Mouse (Mus musculus): ENCODE measurements around the gene Dnah9.

The Dnah9 gene

DNA sequence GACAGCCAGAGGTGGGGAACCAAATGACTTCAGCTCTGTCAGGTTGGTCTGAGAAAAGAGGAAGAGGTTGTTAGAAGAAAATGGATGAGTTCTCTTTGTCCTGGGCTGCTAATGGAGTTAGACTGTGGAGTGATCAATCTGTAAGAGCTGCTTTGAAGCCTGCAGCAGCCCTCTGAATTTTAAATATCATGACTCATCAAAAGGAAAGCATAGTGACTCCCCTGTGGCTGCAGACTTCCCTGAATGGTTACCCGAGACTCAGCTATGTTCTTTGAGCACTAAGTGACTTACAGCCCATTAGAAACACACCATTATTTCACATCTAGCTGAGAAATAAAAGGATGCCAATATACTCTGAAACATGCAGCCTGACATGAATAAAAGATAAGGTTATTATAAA lies 240.4 kb downstream of the Dnah9 start:
- no peak for DNase-seq (ENCODE audit: low spot score)

DNA sequence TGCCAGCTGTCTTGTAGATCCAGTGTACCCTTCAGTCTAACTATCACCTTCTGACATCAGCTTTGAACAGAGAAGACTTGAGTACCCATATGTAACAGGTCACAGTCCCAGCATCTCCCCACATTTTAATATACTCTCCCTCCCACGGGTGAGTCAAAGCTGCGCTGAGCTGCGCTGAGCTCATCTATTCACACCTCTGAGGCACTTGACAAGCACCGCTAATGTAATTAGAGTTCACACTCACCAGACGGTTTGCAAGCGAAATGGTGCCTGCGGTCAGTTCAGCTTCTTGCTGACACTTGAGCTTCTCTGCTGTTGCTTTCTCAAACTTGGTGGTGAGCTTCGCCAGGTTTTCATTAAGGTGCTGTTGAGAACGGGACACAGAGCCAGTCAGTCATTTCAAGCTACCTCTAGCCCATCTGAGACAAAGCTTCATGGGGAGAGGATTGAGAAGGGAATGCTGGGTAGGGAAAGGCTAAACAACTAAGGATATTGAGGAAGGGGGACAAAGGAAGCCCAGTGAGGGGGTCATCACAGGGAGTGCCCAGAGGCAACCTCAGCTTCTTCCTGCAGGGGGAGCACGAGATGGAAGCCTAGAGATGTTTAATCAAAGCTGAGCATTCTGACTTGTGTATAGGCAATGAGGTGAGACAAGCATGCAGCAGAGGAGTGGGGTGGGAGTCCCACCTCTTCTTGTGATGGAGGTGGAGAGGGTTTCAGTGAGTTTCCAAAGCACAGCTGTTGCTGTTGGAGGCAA lies 249.7 kb downstream of the Dnah9 start:
- DNase-seq (ENCODE audit: low spot score): no peak

DNA sequence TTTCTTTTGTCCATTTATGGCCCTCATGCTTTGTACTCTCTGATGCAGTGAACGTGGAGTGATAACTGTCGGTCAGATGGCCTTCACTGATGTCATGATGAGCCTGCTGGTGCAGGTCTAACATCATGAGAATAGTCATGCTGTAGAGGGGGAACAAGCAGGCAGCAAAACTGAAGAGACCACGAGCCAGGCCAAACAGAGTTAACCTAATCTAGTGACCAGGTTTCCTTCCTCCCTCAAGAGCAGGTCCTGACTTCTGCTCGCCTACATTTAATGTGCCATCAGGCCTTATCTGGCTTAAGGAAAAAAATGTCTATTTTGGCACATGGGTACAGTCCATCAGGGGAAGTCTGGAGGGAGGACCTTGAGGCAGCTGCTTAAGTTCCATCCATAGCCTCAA lies 259.2 kb downstream of the Dnah9 start:
- DNase-seq (ENCODE audit: low spot score): no peak

DNA sequence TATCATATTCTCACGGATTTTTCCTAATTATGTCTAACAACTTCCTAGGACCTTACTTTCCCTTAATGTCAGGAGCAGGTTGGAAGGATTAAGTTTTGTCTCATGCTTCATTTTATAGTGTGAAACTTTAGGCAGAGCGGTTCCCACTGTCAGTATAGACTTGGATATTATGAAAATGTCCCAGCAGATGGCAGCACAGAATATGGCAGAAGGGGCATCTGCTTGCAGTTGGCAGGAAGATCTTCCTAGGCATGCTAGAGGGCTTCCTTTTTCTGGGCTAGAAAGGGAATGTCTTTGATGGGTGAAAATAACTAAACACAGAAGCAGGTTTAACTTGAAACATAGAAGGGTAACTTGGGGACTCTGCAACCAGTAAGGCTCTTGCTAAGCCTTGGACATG lies 262.9 kb downstream of the Dnah9 start:
- DNase-seq (ENCODE audit: low spot score): no peak

DNA sequence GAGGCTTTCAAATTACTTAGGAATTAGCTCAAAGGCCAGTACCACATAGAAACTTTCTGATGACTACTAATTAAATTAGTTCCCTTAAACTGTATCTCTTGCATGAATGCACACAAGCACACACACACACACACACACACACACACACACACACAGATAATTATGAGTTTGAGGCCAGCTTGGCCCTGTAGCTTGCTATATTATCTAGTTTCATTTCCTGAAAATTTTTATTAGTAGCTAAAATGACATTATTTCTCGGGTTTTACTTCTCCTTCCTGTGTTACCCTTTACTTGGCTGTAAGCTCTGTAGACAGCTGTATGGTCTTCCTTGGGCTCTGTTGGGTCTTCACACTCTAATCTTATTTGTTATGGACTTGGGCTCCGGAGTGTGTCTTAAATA lies 264.4 kb downstream of the Dnah9 start:
- DNase-seq (ENCODE audit: low spot score): no peak

DNA sequence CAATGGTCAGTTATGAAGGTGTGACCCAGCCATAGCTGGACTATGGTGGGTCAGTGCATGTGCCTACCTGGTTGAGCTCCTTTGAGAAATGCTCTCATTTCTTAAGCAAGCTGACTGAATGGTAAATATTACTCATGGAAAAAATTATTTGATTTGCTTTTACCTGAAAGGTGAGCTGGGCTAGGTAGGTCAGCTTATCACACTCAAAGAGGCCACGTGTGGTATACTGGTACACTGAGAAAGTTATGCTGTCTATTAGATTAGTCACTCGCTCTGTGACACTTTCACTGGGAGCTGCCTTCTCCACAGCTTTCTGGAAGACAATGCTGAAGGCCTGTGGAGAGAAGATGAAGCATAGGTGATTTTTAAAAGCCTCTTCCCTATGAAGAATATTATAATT lies 286.9 kb downstream of the Dnah9 start:
- no peak for DNase-seq (ENCODE audit: low spot score)

DNA sequence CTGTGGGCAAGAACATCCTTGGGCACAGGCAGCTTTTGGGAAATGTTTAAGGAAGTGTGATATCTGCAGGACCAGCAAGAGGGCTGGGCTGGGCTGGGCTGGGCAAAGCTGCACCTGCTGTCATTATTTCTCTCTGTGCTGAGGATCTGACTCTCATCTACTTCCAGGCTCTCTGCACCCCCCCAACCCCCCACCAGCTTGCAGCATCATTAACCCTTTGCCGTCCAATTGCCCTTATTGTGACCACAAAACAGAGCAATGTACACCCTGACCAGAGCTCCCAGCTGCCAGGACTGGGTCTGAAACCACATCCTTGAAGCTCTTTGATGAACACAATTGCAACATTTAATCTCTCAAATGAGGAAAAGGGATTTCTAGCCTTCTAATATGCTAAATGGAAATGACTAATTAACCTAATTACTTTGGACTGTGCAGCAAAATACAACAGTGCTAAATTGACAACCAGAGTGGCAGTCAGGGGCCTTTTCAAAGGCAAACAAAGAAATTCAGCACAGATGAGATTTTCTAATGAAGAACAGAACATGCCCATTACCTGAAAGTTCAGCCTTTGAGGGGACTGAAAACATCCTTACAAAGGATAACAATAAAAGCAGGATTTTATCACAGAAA lies 291.1 kb downstream of the Dnah9 start:
- DNase-seq (ENCODE audit: low spot score): no peak

DNA sequence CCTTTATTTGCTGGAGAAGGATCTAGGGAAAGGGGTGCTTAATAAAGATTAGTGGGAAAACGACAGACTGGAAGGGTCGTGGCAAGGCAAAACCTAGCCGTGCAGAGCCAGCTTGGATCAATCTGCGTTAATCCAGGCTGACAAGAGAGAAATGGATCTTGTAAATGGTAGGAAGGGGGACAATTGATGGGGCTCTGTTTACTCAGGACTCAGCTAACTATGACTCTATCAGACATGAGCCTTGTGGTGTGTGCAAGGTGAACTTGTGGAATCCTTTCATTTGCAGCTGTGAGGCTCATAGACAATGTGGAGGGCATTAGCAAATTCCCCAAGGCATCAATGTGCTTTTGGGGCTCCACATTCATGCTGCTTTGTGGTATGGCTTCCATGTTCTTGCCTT lies 306.9 kb downstream of the Dnah9 start:
- no peak for DNase-seq (ENCODE audit: low spot score)

DNA sequence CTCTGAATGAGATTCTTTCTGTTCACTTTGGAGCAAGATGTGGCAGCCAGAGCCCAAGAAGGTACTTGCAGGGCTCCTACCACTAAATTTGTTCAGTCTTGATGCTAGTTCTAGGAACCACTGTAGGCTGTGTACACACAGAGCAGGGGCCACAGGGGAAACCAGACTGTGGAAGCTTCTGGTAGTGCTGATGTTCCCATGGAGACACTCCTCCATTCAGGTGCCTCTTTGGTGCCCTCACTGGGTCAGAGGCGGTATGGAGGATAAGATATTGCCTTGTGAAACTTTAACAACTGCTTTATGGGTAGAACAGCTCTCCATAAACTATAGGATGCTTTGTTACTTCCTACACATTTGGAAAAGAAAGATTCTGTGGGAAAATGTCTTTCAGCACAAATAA lies 316.3 kb downstream of the Dnah9 start:
- no peak for DNase-seq (ENCODE audit: low spot score)

DNA sequence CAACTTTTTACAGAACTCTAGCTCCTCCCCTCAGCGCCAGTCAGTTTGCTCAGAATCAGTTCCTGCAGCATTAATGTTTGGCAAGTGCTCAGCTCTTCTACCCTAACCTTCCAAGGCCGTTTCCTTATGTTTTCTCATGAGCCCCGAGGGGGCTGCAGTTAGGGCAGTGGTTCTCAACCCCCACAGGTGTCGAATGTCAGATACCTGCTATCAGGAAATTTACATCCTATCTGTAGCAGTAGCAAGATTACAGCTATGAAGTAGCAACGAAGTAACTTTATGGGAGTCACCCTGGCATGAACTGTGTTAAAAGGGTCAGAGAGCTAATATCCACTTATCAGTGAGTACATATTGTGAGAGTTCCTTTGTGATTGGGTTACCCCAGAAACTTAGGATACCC lies 321.9 kb downstream of the Dnah9 start:
- no peak for DNase-seq (ENCODE audit: low spot score)

DNA sequence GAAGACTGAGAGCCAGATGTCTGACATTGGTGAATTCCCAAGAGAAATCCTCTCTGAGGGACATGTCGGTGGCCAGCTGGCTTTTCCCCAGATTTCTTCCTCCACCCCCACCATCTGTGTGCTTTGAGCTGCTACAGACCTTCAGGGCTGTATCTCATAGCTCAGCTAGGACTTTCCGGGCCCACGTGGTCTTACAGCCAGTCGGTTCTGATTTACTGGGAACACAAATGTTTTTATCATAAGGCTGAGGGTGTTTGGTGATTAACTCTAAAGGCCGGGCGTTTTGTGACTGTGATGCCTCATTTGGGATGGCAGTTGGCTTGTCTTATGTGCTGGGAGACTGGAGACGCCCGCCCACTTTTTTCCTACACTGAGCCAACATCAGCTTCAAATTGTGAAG lies 329.4 kb downstream of the Dnah9 start:
- DNase-seq (ENCODE audit: low spot score): no peak

DNA sequence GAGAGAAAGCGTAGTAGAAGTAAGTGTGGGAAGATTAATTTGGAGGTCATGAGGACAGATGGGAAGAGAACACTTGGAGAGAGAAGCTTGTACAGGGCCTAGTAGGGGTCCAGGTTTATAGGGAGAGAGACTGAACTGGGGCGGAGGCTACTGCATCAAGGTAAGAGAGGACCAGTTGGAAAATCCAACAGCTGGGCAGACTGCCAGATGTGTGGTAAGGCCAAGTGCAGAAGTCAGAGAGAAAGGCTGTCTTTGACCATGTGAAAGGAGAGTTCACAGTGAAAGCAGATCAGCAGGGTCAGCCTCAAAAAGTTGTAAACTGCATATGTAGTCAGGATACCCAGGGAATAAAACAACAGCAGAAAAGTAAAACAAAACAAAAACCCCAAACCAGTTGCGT lies 343.8 kb downstream of the Dnah9 start:
- DNase-seq (ENCODE audit: low spot score): no peak

DNA sequence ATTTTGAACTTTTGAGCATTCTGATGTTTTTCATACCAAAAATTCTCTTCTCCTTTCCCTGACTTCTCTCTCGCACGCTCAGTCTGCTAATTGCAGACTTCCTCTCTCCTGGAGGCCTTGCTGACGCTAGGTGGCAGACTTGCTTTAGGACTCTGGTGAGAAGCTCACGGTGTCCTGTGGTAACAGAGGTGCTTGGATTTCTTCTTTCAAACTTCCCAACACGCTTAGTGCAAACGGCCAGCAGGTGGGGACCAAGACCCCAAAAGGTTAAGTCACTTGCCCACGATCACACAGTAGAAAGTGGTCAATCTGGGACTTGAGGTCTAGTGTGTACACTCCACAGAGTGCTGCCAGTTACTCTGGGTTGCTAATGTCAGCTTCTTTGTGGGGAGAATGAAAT lies 347.5 kb downstream of the Dnah9 start:
- peak; percentile 42 for DNase-seq (ENCODE audit: low spot score)

DNA sequence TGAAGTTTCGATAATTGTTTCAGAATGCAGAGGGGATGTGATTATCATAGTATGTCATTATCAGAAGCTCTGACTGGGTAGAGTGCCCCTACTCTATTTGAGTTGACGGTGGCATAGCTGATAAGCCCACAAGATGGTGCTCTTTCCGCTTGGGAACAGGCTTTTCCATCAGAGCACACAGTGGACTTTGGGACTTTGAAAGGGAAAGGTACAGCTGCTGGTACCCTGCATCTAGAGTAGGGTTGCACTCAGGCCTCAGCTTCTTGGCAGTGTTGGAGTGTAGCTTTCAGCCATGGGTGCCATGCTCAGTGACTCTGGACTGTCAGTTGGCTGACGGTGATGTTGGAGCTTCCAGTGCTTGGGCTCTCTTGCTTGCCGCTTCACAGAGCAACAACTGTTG lies 348.1 kb downstream of the Dnah9 start:
- DNase-seq (ENCODE audit: low spot score): no peak

DNA sequence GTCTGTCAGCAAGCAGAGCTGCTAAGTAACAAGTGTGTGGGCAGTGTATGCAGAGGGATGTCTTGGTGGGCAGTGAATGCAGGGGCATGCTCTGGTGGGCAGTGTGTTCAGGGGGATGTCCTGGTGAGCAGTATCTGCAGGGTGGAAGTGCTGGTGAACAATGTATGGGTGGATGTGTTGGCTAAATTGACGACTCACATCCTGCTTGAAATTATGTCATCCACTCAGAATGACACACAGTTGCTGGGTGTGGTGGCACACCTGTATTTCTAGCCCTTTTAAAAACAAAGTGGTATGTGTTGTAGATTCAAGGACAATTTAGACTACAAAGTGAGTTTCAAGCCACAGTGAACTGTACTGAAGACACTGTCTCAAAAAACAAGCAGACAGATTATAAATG lies 350.2 kb downstream of the Dnah9 start:
- DNase-seq (ENCODE audit: low spot score): no peak

DNA sequence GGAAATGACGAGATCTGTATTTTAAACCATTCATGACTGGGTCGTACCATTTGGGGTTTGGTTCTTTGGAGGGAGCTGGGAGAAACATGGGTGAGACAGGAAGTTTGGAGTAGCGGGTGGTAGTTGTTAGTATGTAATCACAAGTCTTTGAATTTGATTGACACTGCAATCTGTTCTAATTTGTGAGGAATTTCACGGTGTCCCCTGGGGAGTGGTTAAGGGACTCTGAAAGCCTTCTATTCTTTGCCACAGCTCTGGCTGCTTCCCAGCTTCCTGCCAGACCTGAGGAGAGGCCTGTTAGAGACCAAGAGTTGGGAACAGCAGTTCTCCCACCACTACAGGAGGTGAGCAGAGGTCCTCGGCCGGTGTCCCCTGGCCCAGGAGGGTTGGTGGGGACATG lies 352.1 kb downstream of the Dnah9 start:
- no peak for DNase-seq (ENCODE audit: low spot score)

DNA sequence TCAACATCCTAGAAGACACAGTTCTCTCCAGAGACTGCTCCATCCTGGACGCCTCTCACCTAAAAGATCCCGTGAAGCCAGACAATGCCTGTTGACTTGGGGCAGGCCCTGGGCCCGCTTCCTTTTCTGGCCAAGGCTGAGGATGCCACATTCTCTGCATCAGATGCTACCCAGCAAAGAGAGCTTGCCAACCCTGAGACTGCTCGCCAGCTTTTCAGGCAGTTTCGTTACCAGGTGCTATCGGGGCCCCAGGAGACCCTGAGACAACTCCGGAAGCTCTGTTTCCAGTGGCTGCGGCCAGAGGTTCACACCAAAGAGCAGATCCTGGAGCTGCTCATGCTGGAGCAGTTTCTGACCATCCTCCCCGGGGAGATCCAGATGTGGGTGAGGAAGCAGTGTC lies 354.0 kb downstream of the Dnah9 start:
- DNase-seq (ENCODE audit: low spot score): no peak

DNA sequence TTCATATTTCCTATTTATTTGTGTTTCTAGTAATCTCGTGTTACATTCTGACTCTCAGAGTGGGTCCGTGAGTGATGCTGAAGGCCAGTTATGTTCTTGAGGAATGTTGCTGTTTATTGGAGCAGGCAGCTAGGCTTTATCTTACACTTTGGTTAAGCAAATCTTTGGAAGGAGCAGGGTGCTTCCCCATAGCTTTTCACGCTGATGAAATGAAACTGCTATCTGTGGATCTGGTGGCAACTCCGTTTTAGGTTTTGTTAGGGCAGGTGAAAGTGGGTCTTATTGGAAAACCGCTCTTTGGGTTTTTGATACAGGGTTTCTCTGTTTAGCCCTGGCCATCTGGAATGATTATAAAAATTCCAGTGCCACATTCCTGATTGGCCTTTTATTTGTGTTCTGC lies 356.3 kb downstream of the Dnah9 start:
- no peak for DNase-seq (ENCODE audit: low spot score)

DNA sequence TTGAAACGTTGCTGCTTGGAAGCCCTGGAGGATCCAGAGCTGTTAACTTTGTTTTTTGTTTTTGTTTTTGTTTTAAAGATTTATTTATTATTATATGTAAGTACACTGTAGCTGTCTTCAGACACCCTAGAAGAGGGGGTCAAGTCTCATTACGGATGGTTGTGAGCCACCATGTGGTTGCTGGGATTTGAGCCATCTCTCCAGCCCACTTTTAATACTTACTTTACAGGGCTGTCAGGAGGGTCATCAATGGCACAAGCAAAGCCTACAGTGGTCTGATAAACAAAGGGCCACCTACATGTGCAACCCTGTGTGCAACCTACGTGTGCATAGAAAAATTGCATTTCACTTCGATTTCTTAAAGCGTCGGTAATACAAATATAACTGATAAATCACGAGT lies 360.8 kb downstream of the Dnah9 start:
- no peak for DNase-seq (ENCODE audit: low spot score)

DNA sequence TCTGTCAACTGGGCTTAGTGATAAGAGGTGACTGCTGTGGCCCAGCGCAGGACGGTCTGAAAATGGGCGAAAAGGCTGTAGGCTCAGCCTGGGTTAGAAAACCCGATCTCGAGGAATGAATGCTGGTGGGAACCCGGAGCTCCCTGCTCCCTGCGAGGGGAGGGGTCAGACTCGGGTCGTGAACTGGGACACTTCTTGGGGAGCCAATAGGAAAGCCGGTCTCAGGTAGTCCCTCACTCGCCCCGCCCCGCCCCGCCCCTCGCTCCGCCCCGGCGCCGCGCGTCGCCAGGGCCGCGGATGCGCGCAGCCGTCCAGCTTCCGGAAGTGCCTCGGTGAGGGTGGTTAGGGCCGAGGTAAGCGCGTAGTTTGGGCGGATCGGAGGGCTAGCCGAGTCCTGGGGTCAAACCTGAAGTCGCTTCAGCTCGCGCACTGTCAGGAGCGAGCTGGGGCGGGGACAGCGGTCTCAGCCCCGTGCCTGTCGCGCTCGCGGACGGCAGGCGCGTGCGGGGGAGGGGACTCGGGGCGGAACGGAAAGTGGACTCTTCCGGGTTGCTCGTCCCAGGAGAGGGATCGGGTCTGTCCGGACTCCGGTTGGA lies 361.3 kb downstream of the Dnah9 start, which contains the start of gene Zkscan6:
TSS of gene Zkscan6 (plus strand) at position 267 of the 596 bp plus-strand sequence.
- peak; percentile 37 for DNase-seq (ENCODE audit: low spot score)

DNA sequence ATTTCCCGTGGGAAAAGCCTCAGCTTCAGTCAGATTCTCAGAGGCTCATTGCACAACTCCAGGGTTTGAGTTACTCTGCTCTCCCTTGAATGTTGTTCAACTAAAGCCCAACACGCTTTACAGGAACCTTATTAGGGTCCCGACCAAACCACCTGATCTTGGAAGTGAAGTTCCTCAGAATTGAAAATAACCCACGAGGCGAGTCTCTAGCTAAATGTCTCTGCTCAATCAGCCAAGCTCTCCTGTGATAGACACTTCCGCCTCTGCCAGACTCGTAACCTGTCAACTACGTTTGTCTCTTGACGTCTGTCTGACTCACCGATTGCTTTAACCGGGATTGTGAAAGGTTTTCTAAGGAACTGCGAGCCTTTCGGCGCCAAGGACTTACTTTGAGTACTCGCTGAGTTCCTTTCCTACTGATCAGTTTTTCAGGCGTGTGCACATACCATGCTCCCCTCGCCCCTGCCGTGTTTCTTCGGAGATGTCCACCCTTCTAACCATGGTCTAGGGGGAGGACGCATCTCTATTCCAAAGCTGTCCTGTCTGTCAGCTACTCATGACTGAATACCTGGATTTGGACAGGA lies 361.9 kb downstream of the Dnah9 start:
- no peak for DNase-seq (ENCODE audit: low spot score)

DNA sequence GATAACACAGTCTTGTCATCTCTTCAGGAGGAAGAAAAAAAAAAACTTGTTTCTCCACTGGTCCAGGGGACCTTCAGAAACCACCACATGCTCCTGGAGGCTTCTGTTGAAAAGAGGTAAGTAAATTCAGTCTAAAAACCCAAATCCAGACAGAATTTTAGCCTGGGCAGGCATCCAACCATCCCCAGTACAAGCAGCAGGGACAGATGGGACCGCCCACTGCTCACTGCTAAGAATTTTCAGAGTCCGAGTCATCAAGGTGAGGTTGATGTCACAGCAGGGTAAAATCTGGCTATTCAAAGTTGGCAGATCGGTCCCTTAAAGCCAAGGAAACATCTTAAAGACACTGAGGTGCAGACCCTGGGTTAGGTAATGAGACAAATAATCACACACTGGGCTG lies 366.5 kb downstream of the Dnah9 start:
- no peak for DNase-seq (ENCODE audit: low spot score)

DNA sequence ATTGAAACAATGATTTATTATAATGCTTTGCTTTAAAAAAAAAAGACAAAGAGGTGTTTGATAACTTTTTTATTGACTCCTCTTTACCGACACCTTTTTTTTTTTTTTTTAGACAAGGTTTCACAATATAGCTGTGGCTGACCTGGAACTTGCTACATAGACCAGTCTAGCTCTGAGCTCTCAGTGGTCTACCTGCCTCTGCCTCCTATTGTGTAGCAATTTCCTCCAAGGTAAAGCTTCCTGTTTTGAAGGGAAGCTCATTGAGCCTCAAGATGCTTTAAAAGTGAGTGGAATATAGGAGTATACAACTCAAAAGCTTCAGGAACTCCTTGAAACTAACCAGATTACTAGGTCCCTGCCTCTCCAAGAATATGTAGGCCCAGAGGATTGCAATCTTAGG lies 372.5 kb downstream of the Dnah9 start:
- DNase-seq (ENCODE audit: low spot score): no peak
